Mouse (Mus musculus) myocyte (in vitro differentiated cells): ENCODE measurements around the gene Snf8. TPM values are rescaled to one million over a fixed set of nuclear protein-coding genes. Genes with fewer than 3 reads are reported as not detected.

Experiments
- H3K27me3 ChIP-seq: one replicate; pipeline ENCODE4 v1.6.1; 2011; ENCODE audit not compliant: control insufficient read depth, insufficient read depth, insufficient read length
- H3K36me3 ChIP-seq: one replicate; pipeline ENCODE4 v1.6.1; 2011; ENCODE audit not compliant: control insufficient read depth, insufficient read depth
- H3K4me2 ChIP-seq: one replicate; pipeline ENCODE4 v1.6.1; 2011; ENCODE audit warnings: low read depth, control low read depth
- H3K4me3 ChIP-seq: one replicate; pipeline ENCODE4 v1.5.1; 2011; ENCODE audit warnings: mild to moderate bottlenecking, control low read depth, moderate library complexity
- H3K79me2 ChIP-seq: one replicate; pipeline ENCODE4 v1.6.1; 2011; ENCODE audit not compliant: control insufficient read depth, insufficient read depth
- H3ac ChIP-seq: one replicate; pipeline ENCODE4 v1.6.1; 2011; ENCODE audit not compliant: control insufficient read depth, insufficient read length
- CEBPB ChIP-seq: IDR thresholded peaks from 2 replicates; pipeline ENCODE4 v1.6.1; 2011; ENCODE audit warnings: mild to moderate bottlenecking, moderate library complexity; ENCODE audit not compliant: poor library complexity, insufficient read depth, severe bottlenecking
- E2F4 ChIP-seq: IDR thresholded peaks from one replicate; pipeline ENCODE4 v1.6.1; 2011; ENCODE audit warnings: mild to moderate bottlenecking, control low read depth, moderate library complexity; ENCODE audit not compliant: insufficient read depth
- MAX ChIP-seq: IDR thresholded peaks from one replicate; pipeline ENCODE4 v1.6.1; 2011; ENCODE audit warnings: low read depth, mild to moderate bottlenecking, control low read depth
- MYOD1 ChIP-seq, 3 experiments: IDR thresholded peaks; one replicate each; pipeline ENCODE4 v1.6.1; 2011; ENCODE audit warnings: control low read depth in 2 of 3, low read depth in 2 of 3, mild to moderate bottlenecking in 2 of 3, moderate library complexity in 1 of 3; ENCODE audit not compliant: insufficient read length in 2 of 3, control insufficient read depth in 1 of 3
- MYOG ChIP-seq, 3 experiments: IDR thresholded peaks; one replicate each; pipeline ENCODE4 v1.6.1; 2011; ENCODE audit warnings: control low read depth in 2 of 3, low read depth in 2 of 3, mild to moderate bottlenecking in 2 of 3; ENCODE audit not compliant: insufficient read length in 2 of 3, control insufficient read depth in 1 of 3, insufficient read depth in 1 of 3
- POLR2A ChIP-seq: IDR thresholded peaks from one replicate; pipeline ENCODE4 v1.6.1; 2011; ENCODE audit warnings: low read depth, mild to moderate bottlenecking, control low read depth, moderate library complexity; ENCODE audit not compliant: insufficient read length
- POLR2AphosphoS2 ChIP-seq: IDR thresholded peaks from one replicate; pipeline ENCODE4 v1.6.1; 2011; ENCODE audit warnings: low read depth, control low read depth; ENCODE audit not compliant: insufficient read length
- REST ChIP-seq: IDR thresholded peaks from one replicate; pipeline ENCODE4 v1.6.1; 2011; ENCODE audit warnings: mild to moderate bottlenecking, control low read depth, moderate library complexity; ENCODE audit not compliant: insufficient read depth, insufficient read length
- SRF ChIP-seq: IDR thresholded peaks from one replicate; pipeline ENCODE4 v1.6.1; 2011; ENCODE audit warnings: low read depth; ENCODE audit not compliant: control insufficient read depth, insufficient read length
- TCF12 ChIP-seq: IDR thresholded peaks from one replicate; pipeline ENCODE4 v1.6.1; 2011; ENCODE audit warnings: mild to moderate bottlenecking, control low read depth; ENCODE audit not compliant: poor library complexity, insufficient read depth, severe bottlenecking
- TCF3 ChIP-seq: IDR thresholded peaks from one replicate; pipeline ENCODE4 v1.6.1; 2011; ENCODE audit warnings: low read depth, control low read depth; ENCODE audit not compliant: insufficient read length
- USF1 ChIP-seq: IDR thresholded peaks from one replicate; pipeline ENCODE4 v1.6.1; 2011; ENCODE audit warnings: low read depth, mild to moderate bottlenecking, control low read depth, moderate library complexity
- polyA plus RNA-seq: library from polyadenylated mRNA; unstranded; fragments of >200 nt; fragmentation: generic; extraction: Trizol; gene quantifications from one replicate; pipeline ENCODE4 v1.2.1, GENCODE M21; 2012; ENCODE audit warnings: missing spikeins

Gene Snf8
- polyA plus RNA-seq, 1 experiment = 112 TPM

GRCm38 (mm10) chr11:96020622-96021021 lies 14.1 kb upstream of the Snf8 start:
- H3K79me2 ChIP-seq = no peaks in the 10 kb centered on the region
- TF ChIP-seq MYOG (IDR thresholded peaks at IDR 0.05; ENCODE audit: control insufficient read depth in 1 of 3, insufficient read depth in 1 of 3, insufficient read length in 2 of 3, low read depth in 2 of 3) (no peak), MAX (no peak), TCF3 (no peak), E2F4 (no peak), POLR2AphosphoS2 (no peak), USF1 (no peak), REST (no peak), MYOD1 (IDR thresholded peaks at IDR 0.05; ENCODE audit: control insufficient read depth in 1 of 3, insufficient read length in 2 of 3, low read depth in 2 of 3) (no peak), SRF (no peak), TCF12 (no peak), CEBPB (no peak), POLR2A (no peak)
- H3K36me3 ChIP-seq = no peaks in the 10 kb centered on the region
- H3K4me2 ChIP-seq = no peak overlapping the region
- H3K27me3 ChIP-seq = no peaks in the 10 kb centered on the region
- no peak overlapping the region for H3ac ChIP-seq
- H3K4me3 ChIP-seq = no peak overlapping the region

GRCm38 (mm10) chr11:96028130-96028529 lies 6.6 kb upstream of the Snf8 start:
- Histone ChIP-seq H3ac (no peak overlapping the region), H3K36me3 (no peaks in the 10 kb centered on the region), H3K4me2 (no peak overlapping the region), H3K79me2 (no peaks in the 10 kb centered on the region), H3K27me3 (peaks cover 15% of the 10 kb centered on the region), H3K4me3 (no peak overlapping the region)
- no peak for TF ChIP-seq USF1
- TF ChIP-seq POLR2A = no peak
- no peak for TF ChIP-seq TCF12
- TF ChIP-seq MYOG (IDR thresholded peaks at IDR 0.05; ENCODE audit: control insufficient read depth in 1 of 3, insufficient read depth in 1 of 3, insufficient read length in 2 of 3, low read depth in 2 of 3) = no peak
- TF ChIP-seq MAX = no peak
- no peak for TF ChIP-seq E2F4
- TF ChIP-seq REST = no peak
- TF ChIP-seq MYOD1 (IDR thresholded peaks at IDR 0.05; ENCODE audit: control insufficient read depth in 1 of 3, insufficient read length in 2 of 3, low read depth in 2 of 3) = no peak
- TF ChIP-seq POLR2AphosphoS2 = no peak
- TF ChIP-seq SRF = no peak
- no peak for TF ChIP-seq TCF3
- TF ChIP-seq CEBPB = no peak

- Histone ChIP-seq H3K4me3 (no peak overlapping the region), H3K36me3 (no peaks in the 10 kb centered on the region), H3K79me2 (peaks cover 7% of the 10 kb centered on the region), H3ac (no peak overlapping the region), H3K4me2 (no peak overlapping the region), H3K27me3 (peaks cover 15% of the 10 kb centered on the region)
- TF ChIP-seq CEBPB = no peak
- no peak for TF ChIP-seq SRF
- TF ChIP-seq TCF3 = no peak
- no peak for TF ChIP-seq POLR2AphosphoS2
- no peak for TF ChIP-seq MYOD1 (IDR thresholded peaks at IDR 0.05; ENCODE audit: control insufficient read depth in 1 of 3, insufficient read length in 2 of 3, low read depth in 2 of 3)
- TF ChIP-seq POLR2A = no peak
- no peak for TF ChIP-seq E2F4
- no peak for TF ChIP-seq REST
- TF ChIP-seq USF1 = no peak
- no peak for TF ChIP-seq MYOG (IDR thresholded peaks at IDR 0.05; ENCODE audit: control insufficient read depth in 1 of 3, insufficient read depth in 1 of 3, insufficient read length in 2 of 3, low read depth in 2 of 3)
- no peak for TF ChIP-seq MAX
- no peak for TF ChIP-seq TCF12
These were observed 4.1 kb upstream of the Snf8 start for GRCm38 (mm10) chr11:96030571-96030970.

GRCm38 (mm10) chr11:96031701-96032100 lies 3.0 kb upstream of the Snf8 start:
- peaks cover 11% of the 10 kb centered on the region for H3K27me3 ChIP-seq
- no peak overlapping the region for H3K4me3 ChIP-seq
- H3K36me3 ChIP-seq = no peaks in the 10 kb centered on the region
- H3ac ChIP-seq = no peak overlapping the region
- TF ChIP-seq MAX (no peak), MYOG (IDR thresholded peaks at IDR 0.05; ENCODE audit: control insufficient read depth in 1 of 3, insufficient read depth in 1 of 3, insufficient read length in 2 of 3, low read depth in 2 of 3) (no peak), TCF12 (no peak), CEBPB (no peak), E2F4 (no peak), USF1 (no peak), POLR2A (no peak), REST (no peak), MYOD1 (IDR thresholded peaks at IDR 0.05; ENCODE audit: control insufficient read depth in 1 of 3, insufficient read length in 2 of 3, low read depth in 2 of 3) (no peak), TCF3 (no peak), SRF (no peak), POLR2AphosphoS2 (no peak)
- peaks cover 13% of the 10 kb centered on the region for H3K79me2 ChIP-seq
- no peak overlapping the region for H3K4me2 ChIP-seq
